Mouse (Mus musculus): Measurements from ENCODE around the gene Rere. TPM values are rescaled to one million over a fixed set of nuclear protein-coding genes. Genes with fewer than 3 reads are reported as not detected.
"Not testable (repeated sequence)": the region's sequence is repeated elsewhere in the genome, so short reads cannot be mapped to it uniquely, and the experiment has no call there.

Rere gene
- total RNA-seq, 2 experiments from 2014 or later: 84.7 to 103 TPM

DNA sequence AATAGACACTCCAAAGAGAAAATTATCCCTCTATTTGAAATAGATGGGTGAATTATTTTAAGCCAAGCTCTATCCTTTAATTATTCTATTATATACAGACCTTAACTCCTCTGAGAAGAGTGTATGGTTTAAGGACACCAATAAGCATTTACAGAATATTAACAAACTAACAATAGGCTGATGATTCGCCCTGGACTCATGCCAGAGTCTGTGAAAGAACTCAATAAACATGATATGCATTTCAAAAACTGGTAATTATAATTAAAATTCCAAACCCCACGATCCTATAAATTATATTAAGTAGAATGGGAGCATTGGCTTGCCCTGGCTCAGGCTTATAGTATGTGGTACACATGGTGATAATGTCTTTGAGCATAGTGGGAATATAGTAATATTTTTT is 1.4 kb upstream of the Rere start:
- intact Hi-C loops (cut with DNase I): loop anchor here (5.0 kb wide), 1 partner anchor 57 kb away; no protein-coding TSS in a partner anchor
- DNase-seq (ENCODE audit: low spot score in 2 of 2): no peak

DNA sequence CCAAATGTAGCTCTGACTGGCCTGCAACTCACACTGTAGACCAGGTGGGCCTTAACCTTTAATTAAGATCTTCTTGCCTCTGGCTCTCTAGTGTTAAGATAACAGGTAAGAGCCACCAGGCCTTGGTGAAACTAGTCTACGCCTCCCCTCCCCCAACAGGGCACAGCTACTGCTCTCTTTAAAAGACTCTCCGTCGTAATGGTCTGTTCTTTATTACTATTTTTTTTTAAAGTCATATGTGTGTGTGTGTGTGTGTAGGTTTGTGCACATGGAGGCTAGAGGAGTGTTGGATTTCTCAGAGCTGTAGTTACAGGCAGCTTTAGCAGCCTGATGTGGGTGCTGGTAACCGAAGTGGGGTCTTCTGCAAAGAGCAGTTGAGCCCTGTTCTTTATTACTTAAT is 987 bp upstream of the Rere start:
- DNase-seq (ENCODE audit: low spot score in 2 of 2): no peak
- intact Hi-C loops (cut with DNase I): loop anchor here (5.0 kb wide), 1 partner anchor 57 kb away; no protein-coding TSS in a partner anchor

DNA sequence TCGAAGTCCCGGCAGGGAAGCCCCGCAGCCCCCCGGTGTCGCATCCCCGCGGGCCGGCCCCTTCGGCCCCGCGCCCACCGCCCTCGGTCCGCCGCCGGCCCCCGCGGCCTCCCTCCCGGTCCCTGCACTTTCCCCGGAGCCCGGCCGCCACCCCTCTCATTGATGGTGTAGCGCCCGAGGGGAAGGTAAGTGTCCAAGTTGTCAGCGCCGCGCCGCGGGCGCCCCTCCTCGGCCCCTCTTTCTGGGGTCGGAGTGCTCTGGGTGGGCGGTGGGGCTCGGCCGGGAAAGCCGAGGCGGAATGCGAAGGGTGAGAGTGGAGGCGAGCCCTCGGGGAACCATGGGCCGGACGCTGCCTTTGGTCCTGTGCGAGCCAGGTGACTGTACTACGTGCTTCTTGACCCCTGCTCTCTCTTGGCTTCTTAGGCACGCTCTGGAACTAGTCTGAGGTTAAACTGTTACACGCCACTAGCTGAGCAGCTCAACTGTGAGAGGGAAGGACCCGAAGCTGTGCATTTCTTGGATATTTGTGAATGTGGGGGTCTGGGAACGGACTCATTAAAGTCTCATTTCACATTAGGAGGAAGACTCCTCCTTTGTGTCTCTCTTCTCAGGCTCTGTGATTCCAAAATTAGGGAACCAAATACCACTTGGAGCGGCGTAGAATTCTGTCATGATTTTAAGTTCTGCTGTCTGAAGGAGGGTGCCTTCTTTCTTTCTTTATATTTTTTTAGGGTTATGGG is 615 bp downstream of the Rere start:
- DNase-seq (ENCODE audit: low spot score in 2 of 2): peak; percentile 34 to 37
- intact Hi-C loops (cut with DNase I): loop anchor here (5.0 kb wide), 1 partner anchor 55 kb away; no protein-coding TSS in a partner anchor

DNA sequence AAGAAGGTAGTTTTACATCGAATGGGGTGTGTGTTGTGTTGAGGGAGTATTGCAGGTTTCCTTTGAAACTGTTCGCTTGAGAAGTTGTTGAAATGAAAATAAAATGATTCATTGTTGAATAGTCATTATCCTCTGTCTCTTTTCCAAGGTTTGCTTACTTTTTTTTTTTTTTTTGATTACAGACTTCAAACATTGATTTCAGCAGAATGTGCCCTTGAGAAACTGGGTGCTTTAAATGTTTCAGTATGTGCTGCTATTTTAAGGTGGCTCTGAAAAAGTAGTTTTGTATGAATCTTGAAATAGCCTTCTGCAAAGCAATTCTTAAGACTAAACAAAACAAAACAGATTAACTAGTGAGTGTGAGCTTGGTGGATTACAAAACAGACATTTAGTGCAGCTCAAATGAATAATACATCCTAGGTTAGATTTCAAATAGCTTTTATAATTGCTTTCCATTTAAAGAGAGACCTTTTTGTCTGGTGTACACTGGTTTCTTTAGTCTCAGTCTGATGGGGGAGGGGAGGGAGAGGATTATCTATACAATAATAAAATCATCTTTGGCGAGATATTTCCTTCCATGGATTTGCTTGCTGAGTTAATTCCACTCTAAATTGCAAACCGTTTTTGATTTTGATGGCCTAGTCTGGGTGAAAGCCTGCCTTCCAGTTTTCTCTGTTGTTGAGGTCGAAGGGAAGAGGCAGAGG is 1.3 kb downstream of the Rere start:
- no peak for DNase-seq (ENCODE audit: low spot score in 2 of 2)
- intact Hi-C loops (cut with DNase I): loop anchor here (5.0 kb wide), 1 partner anchor 55 kb away; no protein-coding TSS in a partner anchor

DNA sequence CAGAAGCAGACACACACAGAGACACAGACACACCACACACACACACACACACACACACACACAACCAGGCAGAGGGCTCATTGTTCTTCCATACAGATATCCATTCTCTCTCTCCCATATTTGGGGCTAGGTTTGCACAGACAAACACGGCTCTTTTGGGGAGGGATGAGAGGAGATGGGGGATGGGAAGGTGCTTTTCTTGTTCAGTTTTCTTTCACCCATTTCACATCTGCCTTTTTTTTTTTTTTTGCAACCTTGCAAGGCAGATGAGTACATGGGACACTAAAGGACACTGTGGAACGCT is 1.8 kb downstream of the Rere start:
- intact Hi-C loops (cut with DNase I): loop anchor here (5.0 kb wide), 1 partner anchor 54 kb away; no protein-coding TSS in a partner anchor
- DNase-seq (ENCODE audit: low spot score in 2 of 2): peak in 1 of 2 experiments; percentile 20

DNA sequence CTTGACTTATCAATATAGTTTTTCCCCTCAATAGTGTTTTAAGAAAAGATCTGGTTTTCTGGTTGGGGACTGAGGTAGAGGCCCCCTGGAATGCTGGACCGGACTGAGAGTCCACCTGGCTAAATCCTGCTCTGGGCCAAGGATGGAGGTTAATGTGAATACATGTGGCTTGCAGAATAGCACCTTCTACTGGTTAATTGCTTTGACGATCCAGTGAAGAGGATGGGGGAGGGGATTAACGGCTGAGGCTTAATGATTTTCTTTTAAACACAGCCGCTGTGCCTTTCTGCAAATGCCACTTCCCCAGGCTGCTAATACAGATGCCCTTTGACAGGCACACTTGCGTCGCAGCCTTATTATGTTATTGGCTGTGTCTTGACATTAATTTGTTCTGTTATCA is 2.5 kb downstream of the Rere start:
- intact Hi-C loops (cut with DNase I): loop anchor here (5.0 kb wide), 1 partner anchor 53 kb away; no protein-coding TSS in a partner anchor
- peak in 1 of 2 experiments; percentile 26 for DNase-seq (ENCODE audit: low spot score in 2 of 2)

DNA sequence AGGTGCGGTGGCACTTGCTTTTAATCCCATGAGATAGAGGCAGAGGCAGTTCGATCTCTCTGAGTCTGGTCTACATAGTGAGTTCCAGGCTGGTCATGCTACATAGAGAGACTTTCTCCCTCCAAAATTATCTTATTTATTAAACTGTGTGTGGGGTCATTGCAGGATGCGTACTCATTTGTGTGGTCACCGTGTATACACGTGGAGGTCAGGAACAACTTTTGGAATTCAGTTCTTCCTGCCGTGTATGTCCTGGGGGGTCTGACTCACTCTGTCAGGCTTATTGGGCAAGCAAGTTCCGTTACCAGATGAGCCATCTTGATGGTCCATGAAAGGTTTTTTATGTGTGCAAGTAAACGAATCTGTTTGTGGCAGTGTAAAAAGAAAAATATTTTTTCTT is 5.5 kb downstream of the Rere start:
- intact Hi-C loops (cut with DNase I): no loop called here
- no peak for DNase-seq (ENCODE audit: low spot score in 2 of 2)

DNA sequence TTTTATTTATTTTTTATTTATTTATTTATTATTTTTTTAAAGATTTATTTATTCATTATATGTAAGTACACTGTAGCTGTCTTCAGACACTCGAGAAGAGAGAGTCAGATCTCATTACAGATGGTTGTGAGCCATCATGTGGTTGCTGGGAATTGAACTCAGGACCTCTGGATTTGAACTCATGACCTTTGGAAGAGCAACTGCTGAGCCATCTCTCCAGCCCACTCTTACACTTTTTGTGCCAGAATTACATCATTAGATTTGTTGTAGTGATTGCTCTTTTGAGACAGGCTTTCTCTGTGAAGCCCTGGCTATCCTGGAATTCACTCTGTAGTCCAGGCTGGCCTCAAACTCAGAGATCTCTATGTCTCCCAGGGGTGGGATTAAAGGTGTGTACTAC is 6.0 kb downstream of the Rere start:
- DNase-seq (ENCODE audit: low spot score in 2 of 2); intact Hi-C loops (cut with DNase I): not testable (repeated sequence)

DNA sequence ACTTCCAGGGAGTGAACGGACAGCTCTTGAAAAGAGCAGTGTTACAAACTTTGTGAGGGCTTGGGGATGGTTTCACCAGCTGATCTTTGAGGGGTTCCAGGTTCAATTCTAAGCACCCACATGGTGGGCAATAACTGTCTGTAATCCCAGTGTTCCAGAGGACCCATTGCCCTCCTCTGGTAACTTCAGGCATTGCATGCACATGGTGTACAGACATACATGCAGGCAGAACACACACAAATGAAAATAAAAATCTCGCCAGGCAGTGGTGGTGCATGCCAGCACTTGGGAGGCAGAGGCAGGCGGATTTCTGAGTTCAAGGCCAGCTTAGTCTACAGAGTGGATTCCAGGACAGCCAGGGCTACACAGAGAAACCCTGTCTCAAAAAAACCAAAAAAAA is 10.5 kb downstream of the Rere start:
- no peak for DNase-seq (ENCODE audit: low spot score in 2 of 2)
- intact Hi-C loops (cut with DNase I): no loop called here

DNA sequence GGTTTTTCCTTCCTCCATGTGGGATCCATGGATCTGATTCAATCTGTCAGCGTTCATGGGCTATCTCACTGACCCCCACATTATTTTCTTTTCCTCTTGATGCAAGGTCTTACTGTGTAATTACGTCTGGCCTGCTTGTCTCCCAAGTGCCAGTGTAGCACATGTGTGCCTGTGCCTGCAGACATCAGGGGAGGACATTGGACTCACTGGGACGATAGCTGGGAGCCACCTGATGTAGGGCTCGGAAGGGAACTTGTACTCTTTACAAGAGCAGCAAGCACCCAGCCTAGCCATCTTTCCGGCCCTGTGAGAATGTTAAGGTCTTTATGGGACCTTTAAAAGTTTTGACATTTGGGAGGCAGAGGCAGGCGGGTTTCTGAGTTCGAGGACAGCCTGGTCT is 13.4 kb downstream of the Rere start:
- intact Hi-C loops (cut with DNase I): no loop called here
- DNase-seq (ENCODE audit: low spot score in 2 of 2): no peak

DNA sequence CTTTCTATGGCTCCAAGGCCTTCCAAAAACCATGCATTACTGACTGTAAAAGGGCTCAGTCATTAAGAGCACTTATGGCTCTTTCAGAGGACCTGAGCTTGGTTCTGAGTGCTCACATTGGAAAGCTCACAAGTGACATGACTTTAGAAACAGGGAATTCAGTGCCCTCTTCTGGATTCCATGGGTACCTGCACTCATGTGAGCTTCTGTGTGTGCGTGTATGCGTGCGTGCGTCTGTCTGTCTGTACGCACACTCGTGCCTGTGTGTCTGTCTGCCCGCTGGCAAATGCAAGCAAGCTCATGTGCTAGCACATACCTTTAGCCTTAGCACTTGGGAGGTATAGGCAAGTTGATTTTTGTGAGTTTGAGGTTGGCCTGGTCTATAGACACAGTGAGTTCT is 14.5 kb downstream of the Rere start:
- intact Hi-C loops (cut with DNase I): no loop called here
- DNase-seq (ENCODE audit: low spot score in 2 of 2): no peak

DNA sequence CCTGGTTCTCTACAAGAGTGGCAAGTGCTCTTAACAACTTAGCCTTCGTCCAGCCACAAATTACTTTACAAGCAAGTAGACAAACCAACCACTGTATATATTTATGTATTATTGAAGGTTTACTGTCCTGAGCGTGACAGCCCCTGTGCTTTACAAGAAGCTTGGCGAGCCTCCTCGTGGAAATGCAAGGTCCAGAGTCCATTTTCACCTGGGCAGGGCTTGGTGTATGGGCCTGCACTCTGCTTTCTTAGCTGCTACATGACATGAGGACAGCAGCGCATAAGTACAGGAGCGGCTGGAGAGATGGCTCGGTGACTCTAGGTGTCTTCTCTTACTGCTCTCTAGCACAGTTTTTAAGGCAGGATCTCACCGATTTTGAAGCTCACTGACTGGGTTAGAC is 21.3 kb downstream of the Rere start:
- intact Hi-C loops (cut with DNase I): no loop called here
- no peak for DNase-seq (ENCODE audit: low spot score in 2 of 2)

DNA sequence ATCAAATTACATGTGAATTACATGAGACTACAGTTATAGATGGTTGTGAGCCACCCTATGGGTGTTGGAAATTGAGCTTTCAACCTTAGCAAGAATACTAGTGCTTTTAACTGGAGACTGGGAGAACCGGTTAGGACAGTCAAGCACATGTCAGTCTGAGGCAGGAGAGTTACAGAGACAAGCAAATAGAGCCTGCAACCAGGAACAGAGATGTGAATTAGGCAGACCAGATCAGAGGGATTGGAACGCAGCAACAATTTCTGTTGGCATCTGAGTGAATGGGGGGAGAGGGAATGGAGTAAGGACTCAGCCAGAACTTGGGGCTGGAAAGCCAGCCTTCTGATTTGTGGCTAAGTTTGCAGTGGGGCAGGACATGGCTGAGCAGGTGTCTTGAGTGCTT is 25.3 kb downstream of the Rere start:
- intact Hi-C loops (cut with DNase I): no loop called here
- DNase-seq (ENCODE audit: low spot score in 2 of 2): no peak

DNA sequence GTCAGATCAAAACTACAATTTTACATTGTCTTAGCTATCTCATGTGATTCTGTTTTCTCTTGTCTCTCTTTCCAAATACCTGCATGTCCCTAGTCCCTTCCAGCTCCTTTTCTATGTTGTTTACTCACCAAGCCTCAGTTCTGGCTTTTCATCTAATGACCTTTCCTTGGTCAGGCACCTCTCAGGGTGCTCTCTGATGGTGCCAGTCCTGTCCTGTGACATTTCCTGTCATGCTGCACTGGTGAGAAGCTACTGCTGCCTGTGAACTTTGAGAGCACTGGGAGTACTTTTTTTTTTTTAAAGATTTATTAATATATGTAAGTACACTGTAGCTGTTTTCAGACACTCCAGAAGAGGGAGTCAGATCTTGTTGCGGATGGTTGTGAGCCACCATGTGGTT is 25.8 kb downstream of the Rere start:
- intact Hi-C loops (cut with DNase I): no loop called here
- DNase-seq (ENCODE audit: low spot score in 2 of 2): no peak

DNA sequence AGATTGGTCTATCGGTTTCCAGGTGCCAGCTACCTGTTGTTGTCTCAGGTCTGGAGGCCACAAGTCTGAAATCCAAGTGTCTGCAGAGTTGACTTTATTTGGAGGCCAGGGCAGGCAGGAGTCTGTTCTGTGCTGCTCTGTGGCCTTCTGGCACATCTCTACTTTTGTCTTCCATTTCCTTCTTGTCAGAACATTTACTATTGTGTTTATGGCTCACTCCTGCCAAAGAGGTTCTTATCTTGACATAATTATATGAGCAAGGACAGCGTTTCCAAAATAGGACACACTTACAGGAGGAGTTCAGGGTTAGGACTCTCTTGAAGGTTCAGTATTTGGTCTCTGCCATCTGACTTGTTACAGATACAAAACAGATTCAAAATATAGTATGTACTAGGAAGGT is 30.0 kb downstream of the Rere start:
- no peak for DNase-seq (ENCODE audit: low spot score in 2 of 2)
- intact Hi-C loops (cut with DNase I): no loop called here

DNA sequence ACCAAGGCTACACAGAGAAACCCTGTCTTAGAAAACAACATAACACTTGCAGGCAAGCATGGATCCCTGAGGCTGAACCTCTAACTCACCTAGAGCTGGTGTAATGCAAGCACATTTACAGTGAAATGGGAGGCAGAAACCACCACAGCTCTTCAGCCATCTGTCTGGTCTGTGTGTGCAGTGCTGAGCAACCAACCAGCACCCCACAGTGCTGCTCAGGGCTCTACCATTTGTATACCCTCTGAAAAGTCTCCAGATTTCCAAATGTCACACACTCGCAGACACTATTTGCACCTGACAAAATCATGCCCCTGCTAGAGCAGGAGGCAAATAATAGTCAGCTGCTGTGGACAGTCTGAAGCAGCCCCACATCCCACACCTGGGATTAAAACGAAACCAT is 31.2 kb downstream of the Rere start:
- DNase-seq (ENCODE audit: low spot score in 2 of 2): no peak
- intact Hi-C loops (cut with DNase I): no loop called here

DNA sequence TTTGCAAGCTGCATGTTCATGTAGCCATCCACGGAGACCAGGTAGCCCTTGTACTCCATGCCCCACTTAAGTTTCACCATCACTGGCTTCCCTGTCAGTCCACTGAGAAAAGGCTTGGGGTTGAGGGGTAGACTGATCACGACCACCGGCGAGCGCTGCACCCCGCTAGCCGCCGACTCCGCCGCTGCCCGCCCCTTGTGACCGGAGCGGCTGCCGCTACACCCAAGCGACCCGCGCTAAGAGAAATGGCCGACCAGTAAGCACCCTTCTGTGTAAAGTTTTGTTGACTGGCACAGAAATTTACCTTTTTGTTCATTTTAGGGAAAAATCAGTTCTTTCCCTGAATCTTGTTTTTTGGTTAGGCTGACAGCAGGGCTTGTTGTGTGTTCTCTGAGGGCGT is 33.9 kb downstream of the Rere start:
- no peak for DNase-seq (ENCODE audit: low spot score in 2 of 2)
- intact Hi-C loops (cut with DNase I): no loop called here

DNA sequence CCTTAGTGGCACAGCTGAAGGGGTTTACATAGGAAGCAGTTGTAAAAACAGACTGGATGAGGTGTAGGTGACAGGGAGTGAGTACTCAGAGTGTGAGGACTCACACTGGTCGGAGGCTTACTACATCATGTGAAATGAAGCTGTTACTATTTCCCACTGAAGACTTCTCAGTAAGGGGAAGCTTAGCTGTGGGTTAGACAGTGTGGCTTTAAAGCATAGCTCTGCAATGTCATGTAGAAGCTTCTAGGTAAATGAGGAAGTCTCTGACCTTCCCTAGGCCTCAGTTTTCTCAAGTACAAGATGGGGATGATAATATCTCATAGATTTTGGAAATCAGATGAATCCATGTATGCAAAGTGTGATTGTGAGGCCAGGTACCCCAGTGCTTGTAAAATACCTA is 35.1 kb downstream of the Rere start:
- no peak for DNase-seq (ENCODE audit: low spot score in 2 of 2)
- intact Hi-C loops (cut with DNase I): no loop called here

DNA sequence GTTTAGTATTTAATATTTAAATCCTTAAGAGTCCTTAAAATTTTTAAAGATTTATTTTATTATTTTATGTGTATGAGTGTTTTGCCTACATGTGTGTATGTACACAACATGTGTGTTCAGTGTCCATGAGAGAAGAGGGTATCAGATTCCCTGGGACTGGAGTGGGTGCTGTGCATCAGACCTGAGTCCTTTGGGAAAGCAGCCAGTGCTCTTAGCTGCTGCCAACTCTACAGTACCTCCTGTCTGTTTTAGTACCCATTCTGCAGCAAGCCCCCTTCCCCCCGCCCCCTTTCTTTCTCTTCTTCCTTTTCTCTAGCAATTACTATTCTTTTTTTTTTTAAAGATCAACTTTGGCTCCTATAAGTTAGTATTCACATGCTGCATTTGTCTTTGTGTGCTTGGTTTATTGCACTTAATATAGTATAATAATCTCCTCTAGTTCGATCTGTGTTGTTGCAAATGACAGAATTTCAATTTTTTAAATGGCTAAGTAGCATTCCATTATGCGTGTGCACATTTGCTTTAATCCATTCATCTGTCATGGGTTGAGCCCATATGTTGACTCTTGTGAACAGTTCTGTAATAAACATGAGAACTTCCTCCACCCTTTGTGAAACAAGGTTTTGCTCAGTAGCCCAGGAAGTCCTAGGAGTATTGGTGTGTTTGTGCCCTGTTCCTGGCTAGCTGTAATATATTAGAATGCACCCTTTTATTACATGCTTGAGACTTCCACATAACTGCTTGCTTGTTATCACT is 43.8 kb downstream of the Rere start:
- no peak for DNase-seq (ENCODE audit: low spot score in 2 of 2)
- intact Hi-C loops (cut with DNase I): no loop called here

DNA sequence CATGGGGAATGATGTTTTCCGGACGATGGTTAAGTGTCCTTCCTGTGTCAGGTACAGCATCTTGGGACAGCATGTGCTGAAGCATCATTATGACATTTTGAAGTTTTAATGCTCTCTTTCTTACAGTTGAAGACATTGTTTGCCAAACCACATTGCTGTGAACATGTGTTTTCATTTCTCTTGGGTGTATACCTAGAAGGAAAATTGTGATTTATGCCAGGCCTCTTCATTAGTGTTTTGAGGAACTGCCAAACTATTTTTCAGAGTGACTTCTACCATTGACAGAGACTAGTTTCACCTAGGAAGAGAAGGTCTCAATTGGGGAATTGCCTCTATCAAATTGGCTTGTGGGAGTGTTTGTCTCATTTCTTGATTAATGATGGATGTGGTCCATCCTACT is 44.6 kb downstream of the Rere start:
- no peak for DNase-seq (ENCODE audit: low spot score in 2 of 2)
- intact Hi-C loops (cut with DNase I): no loop called here

DNA sequence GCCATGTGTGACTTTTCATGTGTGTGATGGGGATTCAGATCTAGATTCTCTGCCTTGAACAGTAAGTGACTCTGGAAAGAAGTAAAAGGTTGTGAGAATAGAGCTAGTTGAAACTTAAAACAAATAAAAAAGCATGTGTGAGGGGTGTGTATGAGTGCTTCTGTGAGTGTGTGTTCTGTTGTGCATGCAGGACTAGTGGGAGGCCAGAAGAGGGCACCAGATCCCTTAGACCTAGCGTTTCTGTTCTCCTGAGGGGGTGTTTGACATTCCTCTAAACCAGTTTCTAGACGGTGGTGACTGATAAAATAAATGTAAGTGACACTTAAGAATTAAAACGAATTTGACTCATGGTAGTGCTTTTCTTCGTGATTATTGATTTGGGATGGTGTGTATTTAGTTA is 46.0 kb downstream of the Rere start:
- intact Hi-C loops (cut with DNase I): no loop called here
- no peak for DNase-seq (ENCODE audit: low spot score in 2 of 2)
